Mouse (Mus musculus) adrenal gland, postnatal 36 days (tissue): ENCODE measurements around the gene Gm11492. TPM values are rescaled to one million over a fixed set of nuclear protein-coding genes. Genes with fewer than 3 reads are reported as not detected.

ENCODE experiments used
- DNase-seq, 2 experiments: peaks; one replicate each; pipeline ENCODE4 v3.0.0; 2021; ENCODE audit warnings: mixed read lengths in 1 of 2
- total RNA-seq, 2 experiments: library from RNA; stranded (reverse); gene quantifications; 2 replicates each; pipeline ENCODE4 v1.2.3; 2021

The Gm11492 gene
- total RNA-seq, 2 experiments from 2014 or later, result not detected

DNA sequence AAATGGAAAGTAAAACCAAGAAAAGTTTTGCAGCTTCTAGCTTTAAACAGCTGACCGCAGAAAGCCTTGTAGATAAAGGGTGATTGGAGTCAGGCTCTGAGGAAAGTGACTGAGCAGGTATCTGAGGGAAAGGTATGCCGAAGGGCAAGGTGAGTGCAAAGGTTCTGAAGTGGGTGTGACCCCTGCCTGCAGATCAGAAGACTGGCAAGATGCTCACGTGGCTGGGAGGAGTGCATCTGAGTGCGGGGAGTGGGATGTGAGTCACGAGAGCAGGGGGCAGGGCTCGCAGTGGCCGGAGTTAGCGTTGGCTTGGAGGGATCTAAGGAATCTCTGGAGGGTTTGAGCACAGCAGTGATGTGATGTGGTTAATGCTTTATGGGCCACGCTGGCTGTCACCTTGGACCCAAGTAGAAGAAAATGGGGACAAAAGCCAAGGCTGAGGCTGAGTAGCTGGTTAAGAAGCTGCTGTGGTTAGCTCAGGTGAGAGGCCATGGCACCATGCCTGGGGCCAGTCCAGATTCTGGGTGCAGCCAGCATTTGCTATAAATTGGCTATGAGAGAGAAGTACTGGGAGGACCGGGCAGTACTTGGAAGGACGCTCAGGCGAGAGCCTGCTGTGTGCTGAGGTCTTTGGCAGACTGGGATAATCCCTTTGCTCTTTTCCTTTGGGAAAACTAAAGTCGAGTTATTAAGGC, 33.1 kb downstream of the Gm11492 start:
- peak in 1 of 2 experiments; percentile 31 for DNase-seq

DNA sequence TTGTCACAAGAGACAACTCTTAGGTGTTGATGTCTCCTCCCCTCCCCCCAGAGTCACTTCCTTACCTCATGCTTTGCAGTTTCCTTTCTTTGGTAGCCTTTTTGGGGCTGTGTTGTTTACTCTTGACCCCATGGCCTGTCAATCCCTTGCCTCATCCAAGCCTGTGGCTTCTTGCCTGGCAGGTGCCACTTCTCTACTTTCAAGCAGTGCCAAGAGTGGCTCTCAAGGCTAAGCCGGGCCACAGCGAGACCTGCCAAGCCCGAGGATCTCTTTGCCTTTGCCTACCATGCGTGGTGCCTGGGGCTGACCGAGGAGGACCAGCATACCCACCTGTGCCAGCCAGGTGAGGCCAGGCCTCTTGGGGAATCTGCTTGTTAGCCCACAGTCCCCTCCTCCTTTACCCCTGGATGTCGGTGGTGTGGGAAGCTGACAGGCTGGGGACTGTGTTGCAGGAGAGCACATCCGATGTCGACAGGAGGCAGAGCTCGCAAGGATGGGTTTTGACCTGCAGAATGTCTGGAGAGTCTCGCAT, 33.9 kb downstream of the Gm11492 start:
- no peak for DNase-seq

GRCm38 (mm10) chr11:87602234-87602633, 35.8 kb downstream of the Gm11492 start:
- DNase-seq, result no peak

DNA sequence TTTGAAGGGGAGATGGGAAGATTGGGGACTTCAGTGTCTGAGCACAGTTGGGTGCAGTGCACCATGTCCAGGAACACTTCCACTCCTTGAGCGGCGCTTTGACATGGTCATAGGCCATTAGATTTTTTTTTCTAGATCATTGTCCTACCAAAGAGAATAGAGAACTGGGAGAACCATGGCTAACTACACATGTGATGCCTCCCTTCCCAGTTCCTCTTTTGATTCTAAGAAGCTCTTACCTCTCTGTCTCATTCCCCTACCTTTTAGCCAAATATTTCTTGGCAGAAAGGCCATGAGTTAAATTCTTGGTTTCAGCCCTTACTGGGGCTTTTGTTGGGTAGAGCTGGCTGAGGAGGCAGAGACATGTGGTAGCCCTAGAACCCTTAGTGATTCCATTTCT, 37.1 kb downstream of the Gm11492 start:
- DNase-seq, result no peak

GRCm38 (mm10) chr11:87609264-87609663, 42.8 kb downstream of the Gm11492 start:
- DNase-seq, result peak in 1 of 2 experiments; percentile 30

GRCm38 (mm10) chr11:87611547-87611946, 45.1 kb downstream of the Gm11492 start:
- no peak for DNase-seq

DNA sequence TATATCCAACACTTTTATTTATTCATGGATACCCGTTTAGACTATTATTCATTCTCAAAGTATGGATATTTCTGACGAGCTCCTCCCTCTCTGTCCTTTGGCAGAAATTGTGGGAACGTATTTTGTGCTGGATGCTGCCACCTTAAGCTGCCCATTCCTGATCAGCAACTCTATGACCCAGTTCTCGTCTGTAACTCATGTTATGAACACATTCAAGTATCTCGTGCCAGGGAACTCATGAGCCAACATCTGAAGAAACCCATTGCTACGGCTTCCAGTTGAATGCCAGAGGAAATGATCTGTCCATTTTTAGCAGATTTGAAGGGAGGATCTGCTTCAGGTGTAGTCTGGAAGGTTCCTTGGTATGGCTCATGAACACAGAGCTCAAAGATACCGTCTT, 47.5 kb downstream of the Gm11492 start:
- no peak for DNase-seq

DNA sequence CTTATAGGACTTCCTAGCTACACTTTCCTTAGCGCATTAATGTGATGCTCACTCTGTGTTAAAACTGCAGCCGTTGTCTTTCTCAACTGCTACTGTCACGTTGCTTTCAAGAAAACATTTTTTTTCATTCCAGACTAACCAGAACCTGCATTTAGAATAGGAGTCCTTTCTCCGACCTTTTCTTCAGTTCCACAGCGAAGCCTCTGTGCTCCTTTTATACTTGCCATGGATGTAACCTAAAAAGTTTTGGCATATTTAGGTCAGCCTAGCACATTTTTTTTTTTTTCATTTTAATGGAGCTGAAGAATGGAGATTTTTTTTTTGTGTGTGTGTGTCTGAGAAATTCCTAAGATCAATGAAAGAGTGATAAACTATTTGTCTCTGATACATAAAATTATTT, 49.1 kb downstream of the Gm11492 start:
- DNase-seq, result no peak

GRCm38 (mm10) chr11:87615952-87616351, 49.5 kb downstream of the Gm11492 start:
- DNase-seq, result no peak

DNA sequence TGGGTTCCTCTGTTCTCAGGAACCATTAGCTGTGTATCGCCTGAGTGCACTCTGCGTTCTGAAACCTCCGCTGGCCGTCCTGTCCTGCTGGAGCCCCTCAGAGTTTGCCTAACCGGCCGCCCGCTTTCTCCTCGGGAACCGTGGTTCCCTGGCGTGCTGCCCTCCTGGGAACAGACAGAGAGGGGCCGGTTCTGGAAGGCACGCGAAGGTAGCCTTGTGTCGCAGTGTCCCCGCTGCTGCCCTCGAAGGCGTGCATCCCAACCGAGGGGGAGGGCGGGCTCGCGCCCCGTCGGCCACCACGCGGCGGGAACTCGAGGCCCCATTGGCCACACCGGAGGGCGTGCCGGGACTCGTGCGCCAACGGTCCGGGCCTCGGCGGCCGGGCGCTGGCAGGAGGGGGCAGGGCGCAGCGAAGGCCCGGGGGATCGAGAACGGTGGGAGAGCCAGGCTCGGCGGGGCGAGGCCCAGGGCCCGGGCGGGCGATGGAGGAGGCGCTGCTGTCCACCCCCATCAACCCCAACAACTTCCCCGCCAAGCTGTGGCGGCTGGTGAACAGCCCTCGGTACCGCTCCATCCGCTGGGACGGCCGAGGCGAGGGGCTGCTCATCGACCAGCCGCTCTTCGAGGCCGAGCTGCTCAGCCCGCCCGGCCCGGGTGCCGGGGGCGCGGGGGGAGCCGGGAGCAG, 50.5 kb downstream of the Gm11492 start, which contains the start of gene Hsf5:
Gene Hsf5 (plus strand): TSS at position 375 of the 685 bp plus-strand sequence.
- DNase-seq, result no peak

DNA sequence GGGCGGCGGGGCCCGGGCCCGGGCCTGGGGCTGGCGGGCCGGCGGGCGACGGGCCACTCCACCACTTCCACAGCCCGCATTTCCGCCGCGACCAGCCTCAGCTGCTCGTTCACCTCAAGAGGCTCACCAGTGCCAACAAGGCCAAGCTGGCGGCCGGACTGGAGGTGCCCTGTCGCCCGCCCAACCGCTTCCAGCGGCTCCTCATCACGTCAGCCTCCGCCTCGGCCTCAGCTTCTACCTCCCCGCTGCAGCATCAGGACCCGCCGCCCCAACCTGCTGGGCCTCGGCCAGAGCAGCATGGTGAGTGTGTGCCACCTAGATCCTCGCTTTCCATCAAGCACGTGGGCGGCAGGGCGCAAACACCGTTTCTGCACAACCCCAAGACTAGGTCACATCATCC, 51.2 kb downstream of the Gm11492 start:
- DNase-seq, result no peak

Other genes starting within 250 kb of the Gm11492 start
- 10 to 100 TPM; 22.2 to 26.7 TPM for gene Ppm1e, start 207.6 kb upstream of the Gm11492 start, total RNA-seq
- gene Rad51c, start 161.7 kb upstream of the Gm11492 start, total RNA-seq, result 1 to 10 TPM; 2.0 to 3.1 TPM
- under 1 TPM; 0.36 to 0.95 TPM for gene Tex14, start 161.6 kb upstream of the Gm11492 start, total RNA-seq
- 10 to 100 TPM; 33.2 to 41.3 TPM for gene Sept4, start 2.2 kb downstream of the Gm11492 start, total RNA-seq
- gene Mtmr4, start 25.5 kb downstream of the Gm11492 start, total RNA-seq, result 10 to 100 TPM; 26.1 to 31.4 TPM
- under 1 TPM in 1 of 2 experiments, not detected in 1; 0.13 TPM for gene Hsf5, start 50.5 kb downstream of the Gm11492 start, total RNA-seq
- 1 to 10 TPM; 6.2 to 8.9 TPM for gene Rnf43, start 96.1 kb downstream of the Gm11492 start, total RNA-seq
- gene Supt4a, start 170.9 kb downstream of the Gm11492 start, total RNA-seq, result 10 to 100 TPM; 60.5 to 90.0 TPM
- gene Tspoap1, start 193.9 kb downstream of the Gm11492 start, total RNA-seq, result 1 to 10 TPM; 3.5 to 5.0 TPM
- under 1 TPM in 1 of 2 experiments, not detected in 1; 0.40 TPM for gene Mpo, start 226.9 kb downstream of the Gm11492 start, total RNA-seq